Mouse (Mus musculus): ENCODE measurements around the gene Gm8909. TPM values are rescaled to one million over a fixed set of nuclear protein-coding genes. Genes with fewer than 3 reads are reported as not detected.
A peak's percentile ranks its signal among the peaks of the same experiment; 100 is the strongest.
"Not testable (repeated sequence)": the region's sequence is repeated elsewhere in the genome, so short reads cannot be mapped to it uniquely, and the experiment has no call there.

Gene Gm8909
- total RNA-seq, 4 experiments from 2014 or later, result not detected

DNA sequence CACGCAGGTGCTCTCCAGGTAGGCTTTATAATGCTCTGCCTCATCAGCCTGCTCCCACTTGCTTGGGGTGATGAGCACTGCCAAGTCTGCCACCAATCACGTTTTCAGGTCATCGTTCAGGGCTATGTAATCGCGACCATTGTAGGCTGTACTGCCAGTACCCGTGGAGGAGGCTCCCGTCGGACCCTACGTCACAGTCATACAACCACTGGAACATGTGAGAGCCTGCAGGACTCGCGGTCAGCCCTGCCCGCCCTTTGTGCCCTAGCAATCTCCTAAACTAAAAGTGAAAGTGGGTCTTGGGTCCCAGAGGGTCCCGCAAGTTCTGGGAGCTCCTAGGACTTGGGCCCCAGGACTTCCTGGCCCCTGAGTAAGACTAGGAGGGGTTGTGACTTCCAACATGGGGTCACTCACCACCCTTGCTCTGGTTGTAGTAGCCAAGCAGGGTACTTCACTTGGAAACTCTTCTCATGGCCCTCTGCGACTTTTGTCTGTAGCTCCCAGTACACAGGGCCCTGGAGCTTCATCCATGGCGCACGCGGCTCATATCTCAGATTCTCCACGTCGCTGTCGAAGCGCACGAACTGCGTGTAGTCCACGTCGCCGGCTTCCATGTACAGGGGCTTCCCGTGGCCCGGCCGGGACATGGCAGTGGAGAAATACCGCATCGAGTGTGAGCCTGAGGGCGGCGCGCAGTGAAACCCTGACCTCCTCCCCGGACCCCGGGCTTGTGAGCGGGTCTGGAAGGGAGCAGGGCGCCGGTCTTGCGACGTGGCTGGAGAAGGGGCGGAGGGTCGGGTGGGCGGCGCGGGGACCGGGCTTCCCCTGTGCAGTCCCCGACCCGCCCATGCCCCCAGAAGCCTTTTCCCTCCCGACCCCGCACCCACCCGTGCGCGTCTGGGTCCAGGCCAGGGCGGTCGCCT is 6.9 kb downstream of the Gm8909 start:
- DNase-seq (ENCODE audit: low spot score), result no peak

DNA sequence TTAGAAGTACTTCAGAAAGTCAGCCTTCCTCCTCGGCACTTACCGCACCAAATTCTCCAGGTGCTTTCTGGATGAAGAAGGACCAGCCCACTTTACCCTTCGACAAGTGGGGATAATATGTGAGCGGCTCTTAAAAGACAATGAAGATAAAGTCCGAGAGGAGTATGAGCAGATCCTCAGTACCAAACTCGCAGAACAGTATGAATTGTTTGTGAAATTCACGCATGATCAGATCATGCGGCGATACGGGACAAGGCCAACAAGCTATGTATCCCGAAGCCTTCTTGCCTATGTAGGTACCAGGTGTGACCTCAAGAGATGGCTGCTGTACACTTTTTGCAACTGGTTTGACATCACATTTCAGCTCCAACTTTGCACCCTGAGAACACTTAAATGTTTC is 10.1 kb downstream of the Gm8909 start:
- DNase-seq (ENCODE audit: low spot score), result not testable (repeated sequence)

DNA sequence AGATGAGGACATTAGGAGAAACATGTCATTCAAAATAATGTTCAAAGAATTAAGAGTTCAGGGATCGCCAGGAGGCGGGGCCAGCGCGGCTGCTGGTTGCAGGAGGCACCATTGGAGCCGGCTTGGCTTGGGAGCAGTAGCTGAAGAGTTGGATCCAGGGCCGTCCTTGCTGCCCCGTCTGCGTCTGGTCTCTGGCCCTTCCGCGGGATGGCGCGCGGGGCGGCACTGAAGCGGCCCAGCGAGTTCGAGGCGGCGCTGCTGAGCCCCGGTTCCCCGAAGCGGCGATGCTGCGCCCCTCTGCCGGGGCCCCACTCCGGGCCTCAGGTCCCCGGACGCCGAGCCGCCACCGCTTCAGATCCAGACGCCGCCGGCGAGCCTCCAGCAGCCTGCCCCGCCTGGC is 10.6 kb downstream of the Gm8909 start:
- not testable (repeated sequence) for DNase-seq (ENCODE audit: low spot score)

DNA sequence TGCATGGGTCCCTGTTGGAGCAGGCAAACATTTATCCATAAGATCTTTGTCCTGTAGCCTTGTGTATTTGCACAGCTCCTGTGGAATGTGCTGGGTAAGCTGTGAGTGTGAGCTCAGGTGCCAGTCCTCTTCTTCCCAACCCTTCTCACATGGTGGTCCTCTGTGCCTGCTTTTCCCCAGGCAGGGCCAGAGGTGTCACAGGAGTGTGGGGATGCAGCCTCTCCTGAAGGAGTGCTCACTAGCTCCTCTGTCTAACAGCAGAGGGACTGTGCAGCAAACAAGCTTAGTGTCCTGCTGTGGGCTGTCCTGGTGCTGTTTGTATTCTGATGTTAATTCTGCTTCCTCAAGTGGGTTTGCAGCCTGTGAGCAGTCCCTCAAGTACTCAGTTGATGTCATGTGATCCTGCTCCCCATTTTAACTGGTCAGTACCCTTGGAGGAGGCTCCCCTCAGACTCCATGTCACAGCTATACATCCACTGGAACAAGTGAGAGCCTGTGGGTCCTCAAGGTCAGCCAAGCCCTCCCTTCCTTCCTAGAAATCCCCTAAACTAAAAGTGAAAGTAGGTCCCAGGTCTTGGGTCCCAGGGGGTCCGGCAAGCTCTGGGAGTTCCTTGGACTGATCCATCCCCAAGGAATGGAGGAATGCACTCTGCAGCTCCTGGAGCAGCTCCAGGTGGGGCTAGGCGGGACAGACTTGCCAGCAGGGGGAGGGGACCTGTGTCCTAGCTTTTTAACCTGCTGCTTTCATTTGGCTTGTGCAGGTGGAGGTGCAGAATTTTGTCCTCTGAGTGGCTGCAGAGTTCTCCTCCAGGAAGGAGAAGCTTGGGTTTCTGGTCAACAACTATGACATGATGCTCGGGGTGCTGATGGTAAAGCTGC is 13.8 kb downstream of the Gm8909 start:
- DNase-seq (ENCODE audit: low spot score), result no peak

DNA sequence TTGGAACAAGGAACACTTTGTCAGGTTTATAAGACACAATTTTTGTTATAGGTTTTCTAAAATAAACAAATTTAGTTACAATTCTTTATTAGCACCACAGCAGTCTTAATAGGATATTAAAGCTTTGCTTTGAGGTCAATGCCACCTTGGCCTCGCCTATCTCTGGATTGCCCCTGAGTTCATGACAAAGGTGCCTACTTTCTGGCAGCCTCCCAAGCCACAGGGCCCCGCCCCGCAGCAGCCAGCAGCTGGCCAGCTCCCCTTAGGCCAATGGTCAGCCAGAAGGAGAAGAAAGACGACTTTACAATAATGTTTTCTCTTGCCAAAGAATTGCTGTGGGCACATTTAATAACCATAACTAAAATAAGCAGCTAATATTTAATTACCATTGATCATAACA is 17.1 kb downstream of the Gm8909 start:
- not testable (repeated sequence) for DNase-seq (ENCODE audit: low spot score)

DNA sequence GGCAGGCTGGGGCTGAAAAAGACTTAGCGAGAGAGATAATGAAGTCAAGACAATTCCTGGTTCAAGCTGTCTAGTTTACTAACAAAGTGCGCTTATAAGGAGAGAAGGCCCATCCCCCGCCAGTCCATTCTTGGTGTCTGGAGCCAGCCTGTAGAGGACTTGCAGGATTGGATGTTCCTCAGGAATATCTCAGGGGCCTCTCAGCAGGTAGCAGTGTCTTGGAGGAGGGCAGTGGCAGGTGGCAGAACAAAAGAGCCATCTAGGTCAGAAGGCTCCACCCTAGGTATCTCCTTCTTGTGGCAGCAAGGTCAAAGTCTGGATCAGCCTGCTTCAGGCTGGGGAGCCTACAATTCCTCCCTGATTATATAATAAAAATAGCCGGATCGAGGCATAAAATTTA is 19.9 kb downstream of the Gm8909 start:
- DNase-seq (ENCODE audit: low spot score), result not testable (repeated sequence)

DNA sequence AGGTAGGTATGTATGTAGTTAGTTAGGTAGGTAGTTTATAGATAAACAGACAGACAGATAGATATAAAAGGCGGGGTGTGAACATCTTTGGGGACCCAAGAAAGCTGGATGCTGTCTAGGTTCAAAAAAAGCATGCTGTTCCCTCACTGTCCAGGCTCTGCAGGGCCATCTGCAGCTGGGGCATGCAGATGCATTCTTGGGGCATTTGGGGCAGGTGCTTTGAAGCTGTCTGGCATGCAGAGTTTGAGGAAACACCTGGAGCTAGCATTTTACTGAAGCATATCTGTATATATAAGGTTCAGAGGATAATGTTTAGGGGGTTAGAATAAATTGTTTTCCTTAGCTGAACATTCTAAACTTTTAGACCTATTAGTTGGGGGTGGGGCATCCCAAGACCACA is 21.4 kb downstream of the Gm8909 start:
- not testable (repeated sequence) for DNase-seq (ENCODE audit: low spot score)

DNA sequence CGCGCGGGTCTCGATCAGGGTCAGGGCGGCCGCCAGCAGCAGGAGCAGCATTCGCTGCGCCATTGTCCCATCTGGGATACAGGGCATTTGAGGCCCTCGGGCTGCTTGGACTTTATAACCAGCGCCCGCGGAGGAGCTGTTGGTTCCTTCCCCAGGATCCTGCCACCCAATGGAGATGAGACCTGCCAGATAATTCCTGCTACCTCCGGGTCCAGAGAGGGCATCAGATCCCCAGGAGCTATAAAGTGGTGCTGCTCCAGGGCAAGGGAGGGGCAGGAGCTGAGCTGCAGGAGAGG is 22.5 kb downstream of the Gm8909 start:
- DNase-seq (ENCODE audit: low spot score), result not testable (repeated sequence)

DNA sequence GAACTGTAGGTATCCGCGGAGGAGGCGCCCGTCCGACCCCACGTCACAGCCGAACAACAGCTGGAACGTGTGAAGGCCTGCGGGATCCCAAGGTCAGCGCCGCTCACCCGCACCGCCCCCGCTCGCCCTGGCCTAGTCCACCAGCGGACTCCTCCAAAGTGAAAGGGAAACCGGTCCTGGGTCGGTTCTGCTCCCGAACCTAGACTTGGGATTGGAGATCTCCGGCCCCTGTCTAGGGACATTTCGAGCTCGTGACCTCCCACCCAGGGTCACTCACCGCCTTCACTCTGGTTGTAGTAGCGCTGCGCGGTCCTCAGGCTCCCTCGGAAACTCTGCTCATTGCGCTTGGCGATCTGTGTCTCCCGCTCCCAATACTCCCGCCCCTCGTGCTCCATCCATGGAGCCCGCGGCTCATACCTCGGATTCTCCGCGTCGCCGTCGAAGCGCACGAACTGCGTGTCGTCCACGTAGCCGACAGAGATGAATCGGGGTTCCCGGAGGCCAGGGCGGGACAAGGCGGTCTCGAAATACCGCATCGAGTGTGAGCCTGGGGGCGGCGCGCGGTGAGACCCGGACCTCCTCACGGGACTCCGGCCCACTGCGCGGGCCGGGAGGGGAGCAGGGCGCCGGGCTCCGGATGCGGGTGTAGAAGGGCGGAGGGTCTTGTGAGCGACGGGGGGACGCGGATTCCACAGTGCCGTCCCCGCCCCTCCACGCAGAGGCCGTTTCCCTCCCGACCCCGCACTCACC is 23.1 kb downstream of the Gm8909 start:
- DNase-seq (ENCODE audit: low spot score), result no peak

DNA sequence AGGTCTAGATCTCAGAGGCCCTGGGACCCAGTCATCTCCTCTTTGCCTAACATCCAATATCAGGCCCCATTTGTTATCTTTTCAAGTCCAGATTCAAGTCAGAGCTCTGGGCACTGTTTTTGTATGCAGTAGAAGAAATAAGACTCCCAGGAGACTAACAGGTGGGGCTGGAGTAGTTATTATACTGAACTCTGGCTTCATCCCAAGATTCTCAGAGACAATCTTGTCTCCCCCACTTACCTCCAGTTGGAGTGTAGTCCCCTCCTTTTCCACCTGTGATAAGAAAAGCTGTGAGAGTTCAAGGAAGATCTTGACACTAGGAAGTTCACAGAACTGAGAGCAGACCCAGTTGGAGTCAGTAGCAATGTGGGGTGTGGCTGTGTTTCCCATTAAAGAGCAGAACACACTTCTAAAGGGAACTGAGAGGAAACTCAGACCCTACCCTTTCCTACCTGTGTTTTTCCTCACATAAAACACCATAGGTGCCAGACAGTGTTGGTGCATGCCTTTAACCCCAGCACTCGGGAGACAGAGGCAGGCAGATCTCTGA is 32.0 kb downstream of the Gm8909 start:
- DNase-seq (ENCODE audit: low spot score), result not testable (repeated sequence)

DNA sequence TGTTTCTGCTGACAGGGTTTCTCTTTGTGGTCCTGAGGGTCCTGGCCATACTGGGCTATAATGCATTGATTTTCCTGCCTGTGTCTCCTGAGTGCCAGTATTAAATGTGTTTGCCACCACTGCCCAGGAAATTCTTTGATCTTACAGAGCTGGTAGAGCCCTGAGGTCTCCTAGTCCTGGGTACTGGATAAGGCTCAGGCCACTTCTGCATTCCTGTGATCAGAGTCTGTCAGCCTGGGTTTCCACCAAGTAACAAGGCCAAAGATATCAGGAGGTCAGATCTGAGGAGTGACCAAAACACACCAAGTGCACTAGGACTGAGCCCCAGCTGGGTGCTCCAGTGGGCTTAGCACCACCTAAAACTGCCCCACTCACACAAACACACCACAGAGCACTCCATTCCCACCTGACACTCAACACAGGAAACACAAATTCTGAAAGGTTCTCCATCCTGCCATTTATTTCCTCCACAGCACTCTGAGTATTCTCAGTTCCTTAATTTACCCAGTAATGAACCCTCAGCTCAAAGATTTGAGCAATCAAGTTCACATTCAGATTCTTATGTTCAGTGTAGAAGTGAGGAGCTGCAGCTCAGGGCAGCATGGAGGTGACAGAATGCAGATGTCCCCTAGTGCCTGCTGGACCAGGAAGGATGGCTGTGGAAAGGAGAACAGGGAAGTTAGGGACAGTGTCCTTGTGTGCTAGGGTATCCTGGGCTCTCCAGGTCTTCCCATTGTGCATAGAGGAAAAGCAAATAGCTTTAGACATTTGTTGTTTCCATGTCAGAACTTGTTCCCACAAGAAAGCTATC is 32.7 kb downstream of the Gm8909 start:
- DNase-seq (ENCODE audit: low spot score), result not testable (repeated sequence)

DNA sequence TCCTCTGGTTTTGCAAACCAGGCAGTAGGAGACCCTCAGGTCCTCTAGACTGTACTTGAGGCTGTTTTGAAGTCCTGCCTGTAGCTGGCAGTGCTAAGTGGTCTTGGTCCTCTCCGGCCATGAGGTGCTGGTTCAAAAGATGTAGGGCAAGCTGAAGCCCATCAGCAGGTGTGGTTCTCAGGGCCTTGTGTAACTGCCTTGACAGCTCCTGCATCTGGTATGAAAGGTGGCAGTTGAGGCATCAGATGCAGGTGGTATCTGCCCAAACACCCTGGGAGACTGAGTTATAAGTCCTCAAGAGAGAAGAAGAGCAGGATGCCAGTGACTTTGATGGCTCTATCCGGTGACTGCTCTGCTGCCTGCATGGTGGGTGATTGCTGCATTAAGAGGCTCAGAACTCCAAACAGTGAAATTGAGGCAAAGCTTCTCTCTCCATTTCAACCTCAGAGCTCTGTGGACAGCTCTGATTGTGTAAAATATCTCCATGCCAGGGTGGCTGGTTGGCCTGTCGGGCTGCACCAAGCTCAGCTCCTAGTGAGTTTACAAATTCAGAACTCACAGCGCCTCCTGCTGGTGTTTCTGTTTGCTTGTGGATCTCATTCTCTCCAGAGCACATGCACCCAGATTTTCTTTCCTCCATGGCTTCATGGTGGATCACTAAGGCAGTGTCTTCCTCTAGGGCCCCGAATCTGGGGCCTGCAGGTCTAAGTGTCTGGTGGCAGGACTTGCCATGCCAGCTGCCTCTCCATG is 36.6 kb downstream of the Gm8909 start:
- no peak for DNase-seq (ENCODE audit: low spot score)

DNA sequence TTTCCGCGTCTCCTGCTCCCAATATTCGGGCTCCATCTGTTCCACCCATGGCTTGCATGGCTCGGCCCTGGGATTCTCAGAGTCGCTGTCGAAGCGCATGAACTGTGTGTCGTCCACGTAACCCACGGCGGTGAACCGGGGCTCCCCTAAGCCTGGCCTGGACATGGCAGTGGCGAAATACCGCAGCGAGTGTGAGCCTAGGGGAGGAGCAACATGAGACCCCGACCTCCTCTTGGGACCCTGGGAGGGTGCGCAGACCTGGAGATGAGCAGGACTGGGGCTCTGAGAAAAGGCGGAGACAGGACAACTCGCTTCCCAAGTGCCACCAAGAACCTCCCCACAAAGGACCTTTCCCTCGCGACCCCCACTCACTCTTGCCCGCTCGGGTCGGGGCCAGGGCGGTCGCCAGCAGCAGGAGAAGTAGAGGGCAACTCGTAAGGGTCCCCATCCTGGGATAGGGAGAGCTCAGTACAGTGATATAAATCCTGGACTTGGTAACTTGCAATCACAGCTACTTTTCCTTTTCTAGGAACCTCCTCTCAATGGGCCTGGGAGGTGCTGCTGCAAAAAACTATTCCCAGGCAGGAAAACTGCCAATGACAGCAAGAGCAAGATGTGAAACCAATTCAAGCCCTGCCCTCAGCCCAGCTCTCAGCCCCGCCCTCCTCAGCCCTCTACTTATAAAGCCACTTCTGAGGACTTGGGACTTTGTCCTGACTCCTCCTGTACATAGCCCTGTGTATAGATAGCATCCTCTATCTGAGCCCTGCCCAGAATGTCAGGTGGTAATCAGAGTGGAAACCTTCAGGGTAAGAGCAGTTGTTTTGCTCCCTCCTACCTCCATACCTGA is 39.1 kb downstream of the Gm8909 start, which contains the start of gene Gm7030:
Gm7030 (minus strand) TSS at position 458 of the 850 bp plus-strand sequence.
- DNase-seq (ENCODE audit: low spot score), result not testable (repeated sequence)

DNA sequence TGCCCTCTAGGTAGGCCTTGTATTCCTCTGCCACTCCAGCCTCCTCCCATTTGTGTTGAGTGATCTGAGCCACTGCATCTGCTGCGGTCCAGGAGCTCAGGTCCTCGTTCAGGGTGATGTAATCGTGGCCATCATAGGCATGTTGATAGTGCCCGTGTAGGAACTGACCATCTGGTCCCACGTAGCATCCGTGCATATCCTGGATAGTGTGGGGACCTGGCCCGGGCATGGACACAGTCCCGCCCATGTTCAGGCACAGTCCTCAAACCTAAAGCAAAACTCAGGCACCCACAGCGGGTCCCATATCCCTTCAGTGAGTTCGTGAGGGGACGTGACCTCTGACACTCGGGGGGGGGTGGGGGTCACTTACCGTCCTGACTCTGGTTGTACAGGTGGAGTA is 39.8 kb downstream of the Gm8909 start:
- DNase-seq (ENCODE audit: low spot score), result not testable (repeated sequence)

DNA sequence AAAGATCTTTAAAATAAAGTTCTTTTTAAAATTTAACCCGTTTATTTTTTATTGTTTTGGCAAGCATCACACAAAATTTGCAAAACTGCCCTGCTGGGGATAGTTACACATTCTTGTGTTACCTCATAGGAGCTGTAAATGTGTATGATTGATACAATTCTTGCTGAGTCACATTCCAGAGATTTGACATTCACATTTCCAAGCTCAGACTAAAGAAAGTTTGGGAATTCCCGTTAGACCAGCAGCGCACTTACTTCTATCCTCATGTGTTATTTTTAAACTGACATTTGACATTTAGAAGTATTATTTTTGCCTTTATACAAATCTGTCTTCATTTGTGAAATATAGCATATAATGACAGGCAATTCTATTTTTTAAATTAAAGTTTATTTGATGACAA is 44.2 kb downstream of the Gm8909 start:
- not testable (repeated sequence) for DNase-seq (ENCODE audit: low spot score)

DNA sequence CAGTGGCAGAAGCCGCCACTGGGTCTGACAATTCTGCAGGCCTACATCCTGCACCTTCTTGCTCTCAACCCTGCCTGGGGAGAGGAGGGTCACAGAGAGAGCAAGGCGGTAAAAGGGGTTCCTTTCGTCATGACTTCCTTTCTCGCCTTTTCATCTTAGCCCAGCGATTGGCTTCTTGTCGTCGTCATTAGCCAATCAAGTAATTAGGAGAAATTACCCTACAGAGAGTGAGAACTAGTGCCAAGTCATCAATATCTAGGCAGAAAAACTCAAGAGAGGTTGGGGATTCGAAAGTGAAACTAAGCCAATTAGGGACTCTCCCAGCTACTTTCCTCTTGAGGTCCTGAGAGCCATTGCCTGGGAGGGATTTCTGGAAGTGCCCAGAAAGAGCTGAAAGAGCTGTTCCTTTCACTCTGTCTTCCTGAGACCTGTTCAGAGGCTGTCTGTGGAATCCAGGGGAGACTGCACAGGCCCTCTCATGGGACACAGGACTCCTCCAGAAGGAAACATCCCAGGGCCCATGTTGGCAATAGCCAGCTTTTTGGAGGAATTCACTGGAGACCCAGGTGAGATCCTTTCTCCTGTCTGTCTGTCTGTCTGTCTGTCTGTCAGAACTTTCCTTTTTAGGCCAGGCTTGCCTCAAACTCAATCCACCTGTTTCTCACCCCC is 46.9 kb downstream of the Gm8909 start, which contains the start of gene Gm19684:
Gm19684 (plus strand) TSS at position 327 of the 669 bp plus-strand sequence.
- DNase-seq (ENCODE audit: low spot score), result peak; percentile 91

DNA sequence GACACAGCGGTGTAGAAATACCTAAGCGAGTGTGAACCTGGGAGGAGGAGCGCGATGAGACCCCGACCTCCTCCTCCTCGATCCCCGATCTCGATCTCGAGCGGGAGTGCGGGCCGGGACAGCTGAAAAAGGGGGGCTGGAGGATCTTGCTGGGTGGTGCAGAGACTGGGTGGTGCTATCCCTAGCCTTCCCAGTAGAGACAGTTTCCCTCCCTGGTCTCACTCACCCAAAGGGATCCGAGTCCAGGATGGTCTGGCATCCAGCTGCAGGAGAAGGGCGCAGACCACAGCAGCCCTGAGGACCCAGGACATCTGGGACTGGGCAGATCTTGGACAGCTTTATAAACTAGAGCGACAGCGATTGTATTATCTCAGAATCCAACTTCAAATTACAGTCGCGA is 47.5 kb downstream of the Gm8909 start:
- not testable (repeated sequence) for DNase-seq (ENCODE audit: low spot score)

DNA sequence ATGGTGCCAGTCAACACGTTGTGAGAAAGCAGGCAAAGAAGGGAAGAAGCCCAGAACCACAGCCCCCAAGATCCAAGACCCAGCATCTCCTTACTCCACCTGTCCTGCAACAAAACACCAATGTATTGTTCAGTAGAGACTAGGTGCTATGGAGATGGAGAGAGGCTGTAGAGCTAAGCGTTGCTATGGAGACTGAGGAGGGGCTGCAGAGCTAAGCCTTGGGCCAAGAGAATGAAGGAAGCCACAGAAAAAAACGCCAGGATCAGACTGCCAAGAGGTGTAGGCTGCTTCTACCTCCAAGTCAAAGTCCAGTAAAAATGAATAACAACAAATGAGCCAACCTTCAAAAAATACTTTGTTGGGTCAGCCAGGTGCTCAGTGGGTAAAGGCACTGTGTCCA is 51.8 kb downstream of the Gm8909 start:
- DNase-seq (ENCODE audit: low spot score), result not testable (repeated sequence)
